Comparison of ENCODE assay signal across 8 mouse cellular contexts in genomic region chr5:57716421-57717237, GRCm38 (mm10). TPM values are rescaled to one million over a fixed set of nuclear protein-coding genes. Genes with fewer than 3 reads are reported as not detected.
DNase-seq lines count a peak whose midpoint lies in the region; ATAC-seq and TF ChIP-seq lines count a peak whose summit lies in the region.

No protein-coding gene starts in this region.

- peak overlapping the region; percentile 88 for H3K4me2 ChIP-seq in embryonic facial prominence, embryonic 11.5 days (ENCODE audit: low read depth, low read length)
- H3K4me2 ChIP-seq in heart, embryonic 11.5 days = peak overlapping the region; percentile 95
- H3K4me2 ChIP-seq in kidney, postnatal 0 days (ENCODE audit: low read length) = peak overlapping the region; percentile 82
- H3K4me2 ChIP-seq in liver, embryonic 11.5 days = peak overlapping the region; percentile 94
- peak overlapping the region; percentile 92 for H3K4me2 ChIP-seq in neural tube, embryonic 13.5 days

- ATAC-seq in embryonic facial prominence, embryonic 11.5 days (replicated peaks; ENCODE audit: insufficient number of reproducible peaks, low FRiP score, low TSS enrichment, low read depth) = 0 out of 2 replicates have a peak, but pooled peaks have one; percentile 1
- no peak for ATAC-seq in heart, embryonic 11.5 days (replicated peaks; ENCODE audit: insufficient number of reproducible peaks, low FRiP score, low TSS enrichment)
- ATAC-seq in kidney, postnatal 0 days (replicated peaks; ENCODE audit: low FRiP score, low read depth) = peak; percentile 4; the same call in 1 of the 2 replicates
- no peak for ATAC-seq in liver, embryonic 11.5 days (replicated peaks; ENCODE audit: low FRiP score)
- ATAC-seq in neural tube, embryonic 13.5 days (ENCODE audit: low read depth) = no peak; the same call in 1 of the 2 replicates

- peak overlapping the region; percentile 89 for H3K27ac ChIP-seq in left cerebral cortex, adult 2 months
- peak overlapping the region; percentile 86 for H3K27ac ChIP-seq in embryonic facial prominence, embryonic 11.5 days (replicated peaks; ENCODE audit: low read depth, low read length)
- H3K27ac ChIP-seq in heart, embryonic 11.5 days (ENCODE audit: low read depth, low read length) = peak overlapping the region; percentile 97
- H3K27ac ChIP-seq in kidney, postnatal 0 days = peak overlapping the region; percentile 72
- peak overlapping the region; percentile 70 for H3K27ac ChIP-seq in liver, embryonic 11.5 days (ENCODE audit: low read depth, low read length)
- peak overlapping the region; percentile 94 for H3K27ac ChIP-seq in neural tube, embryonic 13.5 days (replicated peaks)

- intact Hi-C loops in left cerebral cortex, adult 2 months (cut with DNase I) = loop anchor here (5.0 to 10.0 kb wide), 11 partner anchors 101 to 1509 kb away; no protein-coding TSS in a partner anchor

- no peaks in the 10 kb centered on the region for H3K36me3 ChIP-seq in embryonic facial prominence, embryonic 11.5 days (replicated peaks; ENCODE audit: control insufficient read depth, insufficient read depth, low read depth, low read length)
- H3K36me3 ChIP-seq in heart, embryonic 11.5 days (ENCODE audit: control insufficient read depth, insufficient read depth, low read length) = no peaks in the 10 kb centered on the region
- no peaks in the 10 kb centered on the region for H3K36me3 ChIP-seq in kidney, postnatal 0 days (ENCODE audit: insufficient read depth, low read length)
- H3K36me3 ChIP-seq in liver, embryonic 11.5 days (ENCODE audit: control insufficient read depth, insufficient read depth, low read length) = no peaks in the 10 kb centered on the region
- H3K36me3 ChIP-seq in neural tube, embryonic 13.5 days = no peaks in the 10 kb centered on the region

- peak overlapping the region; percentile 86 for H3K4me3 ChIP-seq in left cerebral cortex, adult 2 months
- peak overlapping the region; percentile 63 for H3K4me3 ChIP-seq in embryonic facial prominence, embryonic 11.5 days (ENCODE audit: low read depth, low read length)
- peak overlapping the region; percentile 78 for H3K4me3 ChIP-seq in heart, embryonic 11.5 days (ENCODE audit: low read depth, low read length)
- peak overlapping the region; percentile 66 for H3K4me3 ChIP-seq in kidney, postnatal 0 days (replicated peaks; ENCODE audit: low read depth, low read length)
- peak overlapping the region; percentile 65 for H3K4me3 ChIP-seq in liver, embryonic 11.5 days (ENCODE audit: low read depth, low read length)
- H3K4me3 ChIP-seq in neural tube, embryonic 13.5 days = peak overlapping the region; percentile 73

- peak overlapping the region; percentile 64 for H3K9ac ChIP-seq in embryonic facial prominence, embryonic 11.5 days (replicated peaks; ENCODE audit: low read length)
- peak overlapping the region; percentile 89 for H3K9ac ChIP-seq in heart, embryonic 11.5 days (ENCODE audit: low read depth, low read length)
- peak overlapping the region; percentile 60 for H3K9ac ChIP-seq in kidney, postnatal 0 days (ENCODE audit: low read depth, low read length)
- peak overlapping the region; percentile 67 for H3K9ac ChIP-seq in liver, embryonic 11.5 days (ENCODE audit: low read depth, low read length)
- peak overlapping the region; percentile 85 for H3K9ac ChIP-seq in neural tube, embryonic 13.5 days

- under 1% methylated on average over 29 of the region's 29 CpGs for WGBS in embryonic facial prominence, embryonic 11.5 days
- WGBS in heart, embryonic 11.5 days (ENCODE audit: insufficient replicate concordance) = under 1% methylated on average over 29 of the region's 29 CpGs
- under 1% methylated on average over 29 of the region's 29 CpGs for WGBS in kidney, postnatal 0 days
- 0% methylated on average over 29 of the region's 29 CpGs for WGBS in liver, embryonic 11.5 days
- under 1% methylated on average over 29 of the region's 29 CpGs for WGBS in neural tube, embryonic 13.5 days

- H3K27me3 ChIP-seq in embryonic facial prominence, embryonic 11.5 days (ENCODE audit: control insufficient read depth, insufficient read depth, low read length) = no peaks in the 10 kb centered on the region
- no peaks in the 10 kb centered on the region for H3K27me3 ChIP-seq in heart, embryonic 11.5 days (ENCODE audit: control insufficient read depth, insufficient read depth, low read length)
- peaks cover 17% of the 10 kb centered on the region; the same call in 1 of the 2 replicates for H3K27me3 ChIP-seq in kidney, postnatal 0 days (ENCODE audit: insufficient read depth, low read length)
- peaks cover 28% of the 10 kb centered on the region for H3K27me3 ChIP-seq in liver, embryonic 11.5 days (replicated peaks; ENCODE audit: control insufficient read depth, insufficient read depth, low read length)
- peaks cover 11% of the 10 kb centered on the region; the same call in 1 of the 2 replicates for H3K27me3 ChIP-seq in neural tube, embryonic 13.5 days

- no peaks in the 10 kb centered on the region for H3K9me3 ChIP-seq in embryonic facial prominence, embryonic 11.5 days (replicated peaks; ENCODE audit: control insufficient read depth, low read length)
- H3K9me3 ChIP-seq in heart, embryonic 11.5 days (replicated peaks; ENCODE audit: control insufficient read depth, low read length) = no peaks in the 10 kb centered on the region
- no peaks in the 10 kb centered on the region for H3K9me3 ChIP-seq in kidney, postnatal 0 days (replicated peaks; ENCODE audit: low read length)
- no peaks in the 10 kb centered on the region for H3K9me3 ChIP-seq in liver, embryonic 11.5 days (ENCODE audit: control insufficient read depth, low read length)
- no peaks in the 10 kb centered on the region for H3K9me3 ChIP-seq in neural tube, embryonic 13.5 days

- peak; percentile 51 for DNase-seq in left cerebral cortex, adult 2 months (ENCODE audit: extremely low spot score in 1 of 2, low spot score in 2 of 2)
- no peak for DNase-seq in left cerebral cortex, adult 11 months (ENCODE audit: low spot score)
- peak; percentile 69 for DNase-seq in embryonic facial prominence, embryonic 11.5 days (ENCODE audit: low spot score)
- peak; percentile 72 for DNase-seq in kidney, postnatal 0 days (ENCODE audit: low spot score)
- DNase-seq in liver, embryonic 11.5 days (ENCODE audit: low spot score) = peak; percentile 64
- DNase-seq in urinary bladder, postnatal 36 days (ENCODE audit: low spot score in 2 of 2) = peak; percentile 45 to 49

- H3K4me1 ChIP-seq in embryonic facial prominence, embryonic 11.5 days (ENCODE audit: control insufficient read depth, insufficient read depth, low read length) = no peaks in the 10 kb centered on the region
- no peaks in the 10 kb centered on the region for H3K4me1 ChIP-seq in heart, embryonic 11.5 days (ENCODE audit: control insufficient read depth, insufficient read depth, low read length)
- H3K4me1 ChIP-seq in kidney, postnatal 0 days (replicated peaks; ENCODE audit: insufficient read depth, low read length) = peaks cover 12% of the 10 kb centered on the region; the same call in 1 of the 2 replicates
- peaks cover 4% of the 10 kb centered on the region; the same call in 1 of the 2 replicates for H3K4me1 ChIP-seq in liver, embryonic 11.5 days (replicated peaks; ENCODE audit: control insufficient read depth, insufficient read depth, low read length)
- H3K4me1 ChIP-seq in neural tube, embryonic 13.5 days (replicated peaks) = peaks cover 25% of the 10 kb centered on the region

- peak; percentile 13; the same call in 1 of the 2 replicates for TF ChIP-seq CTCF in left cerebral cortex, adult 2 months (IDR thresholded peaks at IDR 0.05)
- peak; percentile 46; the same call in 1 of the 2 replicates for TF ChIP-seq CTCF in kidney, postnatal 0 days (IDR thresholded peaks at IDR 0.05; ENCODE audit: low read depth)

RNA-seq across cellular contexts. Expression of gene Pcdh7, which starts 1.1 kb away (rescaled TPM):
- total RNA-seq in left cerebral cortex, adult 2 months (2021) = 100 to 1,000 TPM; 169 to 170 TPM
- 7.4 and 8.0 TPM in 2 replicates for polyA plus RNA-seq in embryonic facial prominence, embryonic 11.5 days (2014; fragmentation: Nextera tagmentation; extraction: Ambion mirVana)
- 17.6 and 19.4 TPM in 2 replicates for polyA plus RNA-seq in heart, embryonic 11.5 days (2014; fragmentation: Nextera tagmentation; extraction: Ambion mirVana)
- 3.5 and 3.6 TPM in 2 replicates for polyA plus RNA-seq in kidney, postnatal 0 days (2015; fragmentation: Nextera tagmentation; extraction: Ambion mirVana)
- 4.0 and 4.4 TPM in 2 replicates for polyA plus RNA-seq in liver, embryonic 11.5 days (2014; fragmentation: Nextera tagmentation; extraction: Ambion mirVana)
- 20.7 and 21.2 TPM in 2 replicates for polyA plus RNA-seq in neural tube, embryonic 13.5 days (2015; fragmentation: Nextera tagmentation; extraction: Ambion mirVana)

Comparison
In these comparisons a context has a peak if more than half of its experiments do, and no peak if none do; other contexts are left out.
1. ATAC-seq: peak in embryonic facial prominence, embryonic 11.5 days (single experiment) and kidney, postnatal 0 days (single experiment); none in heart, embryonic 11.5 days (single experiment), liver, embryonic 11.5 days (single experiment) and neural tube, embryonic 13.5 days (single experiment).
2. Peak in every context shown above with its lines, with median percentiles within 50 percentile points of each other: H3K27ac ChIP-seq, H3K4me3 ChIP-seq, H3K4me2 ChIP-seq and H3K9ac ChIP-seq.